Mouse (Mus musculus): ENCODE data around the gene Orc2.

Gene Orc2

DNA sequence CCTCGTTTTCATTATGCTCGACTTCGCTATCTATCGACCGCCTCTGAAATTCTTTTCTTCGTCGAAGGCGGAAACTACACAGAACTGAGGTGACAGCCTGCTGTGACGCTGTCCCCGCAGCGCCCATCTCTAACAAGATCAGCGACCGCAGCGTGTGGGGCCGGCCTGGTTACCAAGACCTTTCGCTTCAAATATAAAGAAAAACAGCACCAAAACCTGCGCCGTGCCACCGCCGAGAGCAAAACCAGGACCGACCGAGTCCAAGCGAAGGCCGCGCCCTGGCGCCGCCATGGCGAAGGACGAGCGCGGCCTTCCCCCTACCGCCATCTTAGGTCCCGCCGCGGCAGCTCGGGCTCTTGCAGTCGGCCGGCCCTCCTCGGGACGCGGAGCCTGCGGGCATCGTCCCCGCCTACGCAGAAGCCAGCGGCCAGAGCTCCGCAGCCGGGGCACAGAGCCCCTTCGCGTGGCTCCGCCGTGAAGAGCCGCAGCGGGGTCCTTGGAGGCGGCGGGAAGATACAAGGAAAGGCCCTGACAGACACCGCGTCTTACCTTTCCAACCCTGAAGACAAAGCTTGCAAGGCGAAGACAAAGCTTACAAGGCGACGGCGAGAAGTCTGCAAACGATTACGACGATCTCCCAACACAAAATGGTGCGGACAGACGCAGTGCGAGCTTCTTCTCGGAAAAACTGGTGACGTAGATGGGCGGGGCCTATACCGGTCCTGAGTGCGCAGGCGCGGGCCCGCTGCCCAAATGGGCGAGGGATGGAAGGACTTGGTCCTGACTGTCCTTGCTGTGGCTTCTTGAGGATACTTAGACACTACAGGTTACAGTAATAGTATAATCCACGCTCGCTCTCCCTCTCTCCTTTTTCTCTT lies 81.3 kb downstream of the Orc2 start, which contains the start of gene Clk1:
Clk1 (minus strand) TSS at position 696 of the 878 bp plus-strand sequence.
- peak; percentile 91 for DNase-seq (ENCODE audit: low read depth, low spot score)

DNA sequence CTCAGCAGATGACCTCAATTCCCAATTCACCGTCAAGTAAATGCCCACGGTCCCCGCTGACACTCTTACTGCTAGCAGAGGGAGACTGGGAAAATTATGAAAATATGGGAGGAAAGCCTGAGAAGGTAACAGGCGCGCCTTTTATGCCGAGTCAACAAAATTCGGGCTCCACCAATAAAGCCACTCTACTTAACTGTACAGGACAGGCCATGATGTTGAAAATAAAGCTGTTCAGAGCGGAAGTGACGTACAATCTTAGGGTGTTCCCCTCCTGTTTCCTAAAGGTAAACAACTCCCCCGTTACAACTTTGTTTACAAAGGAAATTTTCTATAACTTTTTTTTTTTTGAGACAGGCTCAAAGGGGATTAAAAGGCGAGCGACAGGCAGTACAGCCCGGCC lies 82.0 kb downstream of the Orc2 start:
- DNase-seq (ENCODE audit: low read depth, low spot score): peak; percentile 38

DNA sequence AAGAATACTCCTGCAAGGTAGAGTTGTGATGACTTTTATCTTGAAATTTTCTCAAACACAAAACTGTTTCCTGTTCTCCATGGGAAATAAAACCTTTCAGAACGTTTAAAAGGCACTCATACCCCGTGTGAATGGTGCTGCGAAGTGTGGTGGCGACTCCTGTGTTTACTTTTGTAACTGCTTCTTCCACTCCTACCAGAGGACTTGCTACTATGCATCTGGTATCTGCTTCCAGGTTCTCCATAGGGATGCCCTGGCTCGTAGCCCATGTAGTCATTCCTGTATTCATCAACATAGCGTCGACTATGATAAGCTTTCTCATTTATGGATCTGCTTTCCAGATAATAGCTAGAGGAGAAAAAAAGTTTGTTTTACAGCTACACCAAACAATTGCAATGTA lies 83.9 kb downstream of the Orc2 start:
- DNase-seq (ENCODE audit: low read depth, low spot score): no peak

DNA sequence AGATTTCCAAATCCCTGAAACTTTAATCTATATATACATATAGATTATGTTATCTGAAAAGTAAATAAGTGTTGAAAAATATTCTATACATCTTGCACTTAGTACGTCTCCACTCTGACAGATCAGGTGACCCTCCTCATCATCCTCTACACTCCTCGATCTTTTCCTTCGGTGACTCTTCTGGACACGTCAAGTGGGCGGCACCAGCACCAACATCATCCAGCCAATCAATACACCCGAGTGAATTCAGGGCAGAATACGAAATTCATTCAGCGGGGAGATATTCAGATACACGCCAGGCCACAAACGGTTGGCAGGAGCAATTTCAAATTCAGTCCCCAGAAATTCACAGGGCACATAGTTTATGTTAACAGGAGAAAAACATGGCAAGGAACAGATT lies 84.9 kb downstream of the Orc2 start:
- no peak for DNase-seq (ENCODE audit: low read depth, low spot score)

DNA sequence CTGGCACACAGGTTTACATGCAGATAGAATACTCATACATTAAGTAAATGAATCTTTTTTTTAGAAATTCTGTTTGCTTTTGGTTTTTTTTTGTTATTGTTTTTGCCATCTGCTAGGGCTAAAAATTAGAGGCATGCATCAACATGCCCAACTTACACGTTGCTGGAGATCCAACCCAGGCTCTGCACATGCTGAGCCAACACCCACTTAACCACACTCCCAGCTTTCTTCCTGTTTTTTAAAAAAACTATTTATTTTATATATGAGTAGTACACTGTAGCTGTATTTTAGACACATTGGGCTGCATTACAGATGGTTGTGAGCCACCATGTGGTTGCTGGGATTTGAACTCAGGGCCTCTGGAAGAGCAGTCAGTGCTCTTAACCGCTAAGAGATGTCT lies 88.9 kb downstream of the Orc2 start:
- no peak for DNase-seq (ENCODE audit: low read depth, low spot score)

DNA sequence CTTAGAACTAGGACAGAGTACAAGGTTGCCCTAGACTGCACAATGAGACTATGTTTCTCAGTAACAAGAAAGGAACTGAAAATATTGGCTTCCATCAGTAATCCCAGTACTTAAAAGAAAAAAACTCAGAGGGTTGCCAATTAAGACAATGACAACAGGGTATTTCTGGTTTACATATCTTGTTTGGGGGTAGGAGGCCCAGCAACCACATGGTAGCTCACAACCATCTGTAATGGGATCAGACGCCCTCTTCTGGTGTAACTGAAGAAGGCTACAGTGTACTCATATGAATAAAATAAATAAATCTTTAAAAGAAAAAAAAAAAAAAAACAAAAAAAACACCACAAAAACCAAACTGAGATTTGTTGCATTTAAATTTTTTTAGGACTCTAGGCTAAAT lies 89.5 kb downstream of the Orc2 start:
- DNase-seq (ENCODE audit: low read depth, low spot score): no peak
